Mouse (Mus musculus) brain, embryonic 18.5 days (tissue): Measurements from ENCODE around the gene Mrvi1.

ENCODE experiments used
- DNase-seq: peaks from one replicate; pipeline ENCODE4 v3.0.0-alpha.2; 2012; ENCODE audit warnings: low read depth, low spot score

Gene Mrvi1

DNA sequence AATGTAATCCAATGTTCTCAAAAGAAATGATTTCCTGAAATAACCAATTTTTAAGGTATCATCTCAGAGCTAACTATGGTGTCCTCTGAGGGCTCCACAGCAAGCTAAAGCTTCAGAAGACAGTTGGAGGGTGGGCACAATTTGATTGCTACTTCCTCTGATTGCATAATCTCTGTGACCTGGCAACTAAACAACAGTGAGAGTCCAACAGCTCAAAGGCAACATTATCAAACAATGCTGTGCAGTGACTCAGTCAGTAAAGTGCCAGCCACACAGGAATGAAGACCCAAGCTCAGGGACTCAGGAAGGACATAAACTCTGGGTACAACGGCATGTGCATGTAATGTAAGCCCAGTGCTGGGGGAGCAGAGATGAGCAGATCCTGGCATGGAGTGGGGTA is 149.2 kb downstream of the Mrvi1 start:
- no peak for DNase-seq

DNA sequence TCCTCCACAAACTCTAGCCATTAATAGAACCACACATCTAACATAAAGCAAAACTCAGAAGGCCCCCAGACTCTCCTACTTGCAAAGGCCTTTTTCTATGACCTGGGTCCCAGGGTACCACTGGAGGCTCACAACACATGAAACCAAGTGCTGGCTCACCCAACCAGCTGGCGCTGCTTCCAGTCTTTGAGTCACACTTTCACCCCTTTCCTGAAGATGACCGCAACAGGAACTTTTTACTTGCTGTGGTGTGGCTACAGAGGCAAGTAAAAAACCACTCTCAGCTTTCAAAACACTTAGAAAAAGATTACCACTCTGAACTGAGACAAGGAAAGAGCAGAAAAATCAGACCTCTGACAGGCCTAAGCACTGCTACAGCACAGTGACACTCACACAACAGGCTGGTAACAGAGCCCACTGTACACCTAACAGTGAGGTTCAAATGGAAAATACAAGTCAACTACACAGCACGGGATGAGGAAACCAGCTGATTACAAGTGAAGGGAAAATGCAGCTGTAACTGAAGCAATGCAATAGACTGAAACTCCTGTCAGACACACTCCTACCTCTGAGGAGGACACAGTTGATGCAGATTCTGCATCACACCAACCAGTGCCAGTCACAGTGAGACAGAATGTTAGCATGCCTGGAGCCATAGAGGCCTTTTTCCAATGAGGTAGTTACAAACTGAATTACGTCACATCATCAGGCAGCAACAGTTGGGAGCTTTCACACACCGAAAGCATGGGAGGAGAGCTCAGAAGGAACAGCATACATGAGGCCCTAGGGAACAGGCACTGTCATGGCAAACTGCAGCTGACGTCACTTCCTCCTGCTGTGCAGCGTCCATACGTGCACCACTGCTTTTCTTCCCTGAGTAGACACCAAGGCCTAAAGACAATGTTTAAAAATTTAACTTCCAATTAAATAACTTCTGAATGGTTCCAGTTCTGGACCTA is 158.0 kb downstream of the Mrvi1 start:
- DNase-seq: no peak

DNA sequence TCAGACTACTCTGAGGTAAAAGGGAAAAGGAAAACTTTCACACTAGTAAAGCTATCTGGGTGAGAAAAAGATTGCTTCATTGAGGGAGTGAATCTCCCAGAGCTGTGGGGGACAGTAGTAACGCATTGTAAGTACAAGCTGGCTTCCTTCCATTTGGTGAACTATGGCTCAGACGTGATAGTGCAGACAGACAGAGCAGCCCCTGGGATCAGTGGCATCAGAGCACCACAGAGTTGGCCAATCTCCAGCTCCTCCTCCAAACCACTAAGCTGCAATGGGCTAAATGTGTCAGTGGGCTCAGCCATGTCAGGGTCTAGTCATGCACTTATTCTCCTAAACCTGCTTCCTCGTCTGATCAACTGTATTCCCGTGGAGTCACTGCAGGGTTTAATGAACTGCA is 158.7 kb downstream of the Mrvi1 start:
- no peak for DNase-seq

DNA sequence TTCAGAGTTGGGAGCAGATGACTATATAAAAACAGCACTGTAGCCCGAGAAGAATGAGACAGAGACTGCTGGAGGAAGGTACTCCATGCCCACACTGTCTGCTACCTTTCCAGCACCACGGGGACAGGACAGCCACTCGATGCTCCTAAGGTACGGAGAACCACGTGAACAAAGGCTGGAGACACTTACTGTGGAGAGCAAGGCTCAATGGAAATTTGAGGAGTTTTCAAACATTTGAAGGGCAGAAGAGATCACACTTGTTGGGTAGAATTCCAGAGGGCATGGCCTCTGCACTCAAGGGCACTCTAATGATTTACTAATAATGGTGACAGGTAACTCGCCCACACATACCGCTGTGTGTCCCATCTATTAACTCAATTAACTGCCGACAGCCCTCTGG is 159.2 kb downstream of the Mrvi1 start:
- DNase-seq: no peak

DNA sequence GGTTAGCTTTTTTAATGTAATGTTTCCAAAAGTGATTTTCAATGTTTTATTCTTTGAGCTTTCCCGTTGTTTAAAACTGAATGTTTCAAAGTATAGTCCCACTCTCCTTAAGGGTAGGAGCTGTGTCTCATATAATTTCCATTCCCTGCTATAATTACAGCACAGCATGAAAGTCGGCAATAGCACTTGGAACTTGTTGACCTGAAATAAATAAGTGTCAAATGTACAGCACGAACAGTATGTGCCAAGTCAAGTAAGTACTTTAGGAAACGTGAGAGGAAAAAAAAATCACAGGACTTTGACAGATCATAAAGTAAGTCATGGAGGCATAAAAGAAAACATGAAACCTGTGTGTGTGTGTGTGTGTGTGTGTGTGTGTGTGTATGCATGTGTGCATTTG is 160.2 kb downstream of the Mrvi1 start:
- DNase-seq: no peak

DNA sequence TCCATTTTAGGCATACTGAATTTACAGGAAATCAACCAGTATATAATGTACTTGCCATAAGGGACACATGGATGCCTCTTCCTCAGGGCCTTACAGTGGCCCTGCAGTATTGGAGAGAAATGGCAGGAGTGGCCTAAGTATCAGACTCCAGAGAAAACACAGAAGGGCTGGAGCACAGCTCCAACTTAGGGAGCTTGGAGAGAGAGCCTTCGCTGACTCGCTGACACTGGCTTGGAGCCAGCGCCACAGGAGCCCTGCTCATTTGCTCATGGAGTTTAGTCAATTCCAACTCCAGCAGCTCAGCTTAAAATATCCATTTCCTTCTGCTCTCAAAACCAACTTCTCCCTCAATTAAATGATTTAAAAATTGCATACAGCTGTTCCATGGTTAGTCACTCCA is 160.6 kb downstream of the Mrvi1 start:
- DNase-seq: no peak

DNA sequence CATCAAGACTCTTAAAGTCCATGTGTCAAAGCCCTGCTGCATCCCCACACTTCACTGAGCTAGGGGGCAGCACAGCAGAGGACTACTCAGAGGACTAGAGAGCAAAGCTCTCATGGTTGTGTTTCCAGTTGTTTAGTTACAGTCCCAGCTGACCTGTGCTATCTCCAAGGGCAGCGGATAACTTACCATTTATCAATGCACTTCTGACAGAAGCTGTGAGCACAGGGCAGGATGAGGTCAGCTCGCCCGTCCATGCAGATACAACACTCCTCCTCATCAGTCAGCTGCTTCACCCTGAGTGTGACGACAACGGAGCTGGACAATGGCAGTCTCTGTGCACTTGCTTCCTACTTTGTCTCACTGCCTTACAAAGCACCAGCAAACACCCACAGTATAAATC is 161.2 kb downstream of the Mrvi1 start:
- no peak for DNase-seq

DNA sequence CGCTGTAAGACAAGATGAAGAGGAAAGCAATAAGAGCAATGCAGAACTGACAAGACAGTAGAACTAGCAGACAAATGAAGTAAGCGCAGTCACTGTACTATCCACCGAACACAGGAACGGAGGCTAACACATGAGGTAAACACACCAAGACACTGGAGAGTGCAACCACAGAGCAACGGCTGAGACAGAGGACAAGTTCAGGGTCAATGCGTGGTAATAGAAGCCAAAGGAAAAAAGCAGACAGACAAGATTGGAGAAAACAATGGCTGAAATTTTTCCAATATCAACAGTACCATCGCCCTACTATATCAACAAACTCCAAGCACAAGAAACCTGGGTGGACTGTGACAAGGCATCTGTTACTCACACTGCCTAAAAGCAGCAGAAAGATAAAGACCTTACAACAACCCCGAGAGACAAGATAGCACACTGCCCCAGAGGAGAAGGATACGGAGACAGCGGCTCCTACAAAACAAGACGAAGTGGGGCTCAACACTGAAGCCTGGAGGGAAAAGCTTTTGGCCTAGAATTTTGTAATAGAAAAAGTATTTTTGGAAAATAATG is 163.4 kb downstream of the Mrvi1 start:
- no peak for DNase-seq
